Mouse (Mus musculus) spleen, postnatal 4 days (tissue): Measurements from ENCODE around the gene Gm9833.

ENCODE experiments used
- DNase-seq, 2 experiments: peaks; one replicate each; pipeline ENCODE4 v3.0.0; 2022; ENCODE audit warnings: low spot score in 2 of 2

Gm9833 gene

DNA sequence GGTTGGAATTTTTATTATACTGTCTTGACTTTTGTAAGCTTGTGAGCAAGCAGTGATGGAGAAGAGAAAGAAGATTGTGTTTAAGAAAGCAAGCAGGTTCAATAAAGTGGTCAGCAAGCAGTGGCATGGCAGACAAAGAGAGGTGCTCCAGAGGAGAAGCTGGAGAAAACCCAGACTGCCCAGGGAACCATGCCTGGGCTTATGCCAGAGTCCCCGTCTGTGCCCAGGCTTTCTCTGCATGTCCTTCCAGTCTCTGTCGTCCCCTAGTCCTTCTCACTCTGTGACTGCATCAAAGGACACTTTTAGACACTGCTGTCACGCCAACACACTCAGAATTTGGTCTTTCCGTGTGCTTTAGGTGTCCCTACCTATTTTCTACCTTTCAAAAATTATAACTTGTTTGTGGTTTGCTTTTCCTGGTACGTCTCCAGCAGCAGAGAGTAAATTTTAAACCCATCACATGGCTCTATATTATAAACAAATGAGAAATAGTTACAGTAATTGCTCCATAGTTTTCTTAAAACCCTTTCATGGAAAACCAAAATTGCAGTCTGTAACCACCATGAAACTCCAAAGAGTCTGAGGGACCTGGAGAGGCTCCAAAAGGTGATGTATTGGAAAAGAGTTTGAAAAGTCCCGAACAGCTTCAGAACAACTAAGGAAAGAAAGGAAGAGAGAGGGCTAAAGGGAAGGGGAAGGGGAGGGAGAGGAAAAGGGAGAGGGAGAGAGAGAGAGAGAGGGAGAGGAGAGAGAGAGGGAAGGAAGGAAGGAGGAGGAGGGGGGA is 34.2 kb downstream of the Gm9833 start:
- no peak for DNase-seq

DNA sequence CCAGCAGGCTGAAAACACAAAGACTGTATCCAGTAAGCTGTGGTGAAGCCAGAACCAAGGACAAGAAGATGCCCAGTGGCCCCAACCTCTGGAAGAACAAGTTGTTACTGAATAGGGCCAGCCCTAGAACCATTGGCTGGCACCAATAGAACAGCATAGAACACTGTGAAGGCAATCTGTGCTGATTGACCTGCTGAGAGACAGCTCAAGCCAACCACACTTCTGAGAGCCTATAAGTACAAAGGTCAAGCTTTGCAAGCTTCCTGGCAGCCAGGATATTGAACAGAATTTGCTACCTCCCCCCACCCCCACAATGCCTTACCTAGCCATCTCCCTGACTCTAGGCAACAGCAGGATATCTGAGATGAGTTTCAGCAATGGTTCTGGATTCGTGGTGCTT is 35.7 kb downstream of the Gm9833 start:
- no peak for DNase-seq

DNA sequence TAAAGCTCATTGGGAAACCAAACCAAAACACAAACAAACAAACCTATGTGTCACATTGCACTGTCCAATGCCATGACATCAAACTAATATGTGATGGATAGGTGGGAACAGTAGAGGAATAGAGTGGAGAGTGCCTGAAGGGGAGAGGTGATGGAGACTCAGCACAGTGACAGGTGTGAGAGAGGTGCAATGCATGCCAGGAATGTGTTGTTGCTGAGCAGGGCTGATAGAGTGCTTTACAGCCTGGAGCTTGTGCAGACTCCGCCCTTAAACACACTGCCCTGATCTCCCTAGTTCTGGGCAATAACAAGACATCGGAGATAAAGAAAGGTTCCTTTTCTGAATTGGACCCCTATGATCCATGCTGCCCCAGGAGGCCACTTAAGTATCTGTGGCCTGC is 36.2 kb downstream of the Gm9833 start:
- no peak for DNase-seq

DNA sequence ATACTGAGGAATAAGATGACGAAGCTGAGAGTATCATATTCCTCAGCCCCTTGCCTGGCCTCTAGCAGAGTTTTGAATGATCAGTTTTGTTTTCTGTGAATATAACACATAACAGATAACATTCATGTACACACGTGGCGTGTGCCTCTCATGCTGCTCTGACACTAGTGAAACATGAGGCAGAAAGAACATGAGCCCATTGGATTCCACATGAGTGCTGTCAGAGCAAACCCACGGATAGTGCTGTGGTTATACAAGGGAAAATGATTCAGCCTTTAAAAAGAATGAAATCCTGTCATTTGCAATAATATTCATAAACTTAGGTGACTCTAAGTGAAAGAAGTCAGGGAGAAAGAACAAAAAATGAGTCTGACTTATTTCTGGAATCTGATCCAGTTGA is 37.4 kb downstream of the Gm9833 start:
- DNase-seq = no peak

DNA sequence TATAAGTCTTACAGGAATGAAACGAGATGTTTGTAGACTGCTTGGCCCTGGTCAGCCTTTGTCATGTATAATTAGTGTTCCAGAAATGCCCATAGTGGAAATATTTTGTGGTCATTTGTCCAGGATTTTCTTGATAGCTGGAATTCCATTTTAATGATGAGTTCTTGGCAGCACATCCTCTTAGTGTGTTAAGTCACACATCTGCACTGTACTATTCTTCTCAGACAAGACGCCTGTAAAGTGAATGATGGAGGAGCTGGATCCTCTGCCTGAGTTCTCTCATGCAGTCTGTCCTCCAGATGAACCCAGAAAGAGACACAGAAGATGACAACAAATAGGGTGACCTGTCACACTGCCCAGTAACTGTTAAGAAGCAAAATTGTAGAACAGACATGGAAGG is 38.1 kb downstream of the Gm9833 start:
- no peak for DNase-seq

DNA sequence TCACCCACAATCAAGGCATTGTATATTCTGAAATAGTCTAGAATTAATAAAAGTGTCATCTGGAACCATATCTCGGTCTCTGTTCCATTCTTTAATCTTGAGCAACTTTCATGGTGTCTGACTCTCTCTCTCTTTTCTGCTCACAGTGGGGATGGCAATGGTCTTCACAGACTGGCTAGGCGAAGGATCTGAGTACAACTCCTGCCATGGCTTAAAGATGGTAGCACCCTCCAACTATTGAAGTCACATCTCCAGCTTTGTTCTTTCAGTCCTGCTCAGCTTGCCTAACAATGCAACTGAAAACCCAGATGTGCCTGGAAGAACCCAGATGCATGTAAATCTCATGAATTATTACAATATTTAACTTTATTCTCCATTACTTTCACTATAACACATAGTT is 38.6 kb downstream of the Gm9833 start:
- DNase-seq = no peak

DNA sequence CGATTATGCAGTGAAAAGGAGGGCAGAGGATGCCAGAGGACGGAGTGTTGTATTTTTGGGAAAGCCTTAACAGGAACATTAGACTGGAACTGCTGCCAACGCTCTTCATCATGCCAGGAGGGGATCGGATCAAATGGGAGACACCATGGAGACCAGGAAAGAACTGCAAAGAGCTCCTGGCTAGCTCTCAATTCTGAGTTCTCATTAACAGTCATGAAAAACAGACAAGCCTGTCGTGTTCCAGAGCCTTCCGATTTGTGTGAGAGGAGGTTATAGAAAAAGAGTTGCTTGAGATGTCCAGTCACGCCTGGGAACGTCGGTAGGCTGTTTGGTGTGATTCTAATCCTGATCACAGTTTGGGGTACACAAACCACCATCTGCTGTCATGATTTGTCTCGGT is 39.0 kb downstream of the Gm9833 start:
- no peak for DNase-seq

DNA sequence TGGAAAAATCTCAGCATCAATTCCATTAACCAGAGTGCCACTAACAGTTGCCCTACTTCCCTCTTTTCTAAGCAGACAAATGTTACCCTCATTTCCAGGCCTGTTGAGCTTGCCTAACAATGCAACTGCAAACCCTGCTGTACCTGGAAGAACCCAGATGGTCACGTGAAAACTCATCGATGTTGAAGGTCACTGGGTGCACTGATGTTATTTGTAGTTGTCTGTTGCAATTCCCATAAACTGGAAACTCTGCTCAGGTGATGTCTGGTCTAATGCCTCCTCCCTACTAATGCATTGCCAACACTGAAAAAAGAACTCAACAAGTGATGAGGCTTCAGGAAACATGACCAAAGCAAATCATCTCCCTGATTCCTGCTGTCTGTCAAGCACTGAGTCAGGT is 39.6 kb downstream of the Gm9833 start:
- no peak for DNase-seq
